Mouse (Mus musculus) thymus, adult 2 months (tissue): ENCODE measurements around the gene Plg.

Experiments used
- CTCF ChIP-seq: fragments of 200-500 bp; IDR thresholded peaks from 2 replicates; pipeline ENCODE4 v1.5.1; 2012; ENCODE audit warnings: mild to moderate bottlenecking, control low read depth, low read length, moderate library complexity, borderline replicate concordance; ENCODE audit not compliant: control insufficient read depth, poor library complexity, insufficient read depth; ENCODE audit errors: extremely low read depth
- POLR2A ChIP-seq: fragments of 200-500 bp; IDR thresholded peaks from 2 replicates; pipeline ENCODE4 v1.6.1; 2012; ENCODE audit warnings: mild to moderate bottlenecking, low read length, control low read depth, moderate library complexity; ENCODE audit not compliant: control insufficient read depth, poor library complexity, insufficient read depth; ENCODE audit errors: extremely low read depth

- TF ChIP-seq POLR2A (no peak), CTCF (no peak)
Observed at GRCm38 (mm10) chr17:12364426-12364735, 14.0 kb upstream of the Plg start.
